Mouse (Mus musculus): ENCODE data around the gene Arid3c. TPM values are rescaled to one million over a fixed set of nuclear protein-coding genes. Genes with fewer than 3 reads are reported as not detected.
A peak's percentile ranks its signal among the peaks of the same experiment; 100 is the strongest.

Gene Arid3c
- polyA plus RNA-seq, 1 experiment from 2014 or later = 1.4 TPM

- peaks cover 6% of the 10 kb centered on the region; the same call in 1 of the 2 replicates for H3K9me3 ChIP-seq
- peaks cover 20% of the 10 kb centered on the region for H3K36me3 ChIP-seq (replicated peaks)
- peaks cover 28% of the 10 kb centered on the region for H3K4me1 ChIP-seq
- 95% methylated on average over 13 of the region's 13 CpGs for WGBS
- no peak for DNase-seq (ENCODE audit: extremely low spot score, low spot score)
- peak overlapping the region; percentile 84 for H3K4me3 ChIP-seq
- H3K27me3 ChIP-seq (ENCODE audit: poor library complexity, severe bottlenecking) = no peaks in the 10 kb centered on the region; the same call in 1 of the 2 replicates
- no peak overlapping the region for H3K27ac ChIP-seq
Observed at GRCm38 (mm10) chr4:41739260-41739659, 8.3 kb upstream of the Arid3c start.

- Histone ChIP-seq H3K27me3 (ENCODE audit: poor library complexity, severe bottlenecking) (peaks cover 5% of the 10 kb centered on the region), H3K9me3 (peaks cover 6% of the 10 kb centered on the region; the same call in 1 of the 2 replicates), H3K36me3 (replicated peaks) (peaks cover 20% of the 10 kb centered on the region), H3K4me1 (peaks cover 28% of the 10 kb centered on the region), H3K4me3 (no peak overlapping the region), H3K27ac (no peak overlapping the region)
- WGBS = 71% methylated on average over 1 of the region's 1 CpGs
- no peak for DNase-seq (ENCODE audit: extremely low spot score, low spot score)
Observed at GRCm38 (mm10) chr4:41738256-41738603, 7.3 kb upstream of the Arid3c start.

GRCm38 (mm10) chr4:41737602-41738255 lies 6.8 kb upstream of the Arid3c start:
- H3K4me3 ChIP-seq = no peak overlapping the region
- WGBS = 57% methylated on average over 8 of the region's 8 CpGs
- H3K4me1 ChIP-seq = peaks cover 28% of the 10 kb centered on the region
- H3K27me3 ChIP-seq (ENCODE audit: poor library complexity, severe bottlenecking) = peaks cover 10% of the 10 kb centered on the region
- peaks cover 6% of the 10 kb centered on the region; the same call in 1 of the 2 replicates for H3K9me3 ChIP-seq
- DNase-seq (ENCODE audit: extremely low spot score, low spot score) = peak; percentile 72
- H3K36me3 ChIP-seq (replicated peaks) = peaks cover 20% of the 10 kb centered on the region
- no peak overlapping the region for H3K27ac ChIP-seq

- peak; percentile 55 for DNase-seq (ENCODE audit: extremely low spot score, low spot score)
- 7% methylated on average over 20 of the region's 20 CpGs for WGBS
- peaks cover 86% of the 10 kb centered on the region for H3K27me3 ChIP-seq (ENCODE audit: poor library complexity, severe bottlenecking)
- H3K36me3 ChIP-seq (replicated peaks) = no peaks in the 10 kb centered on the region
- peak overlapping the region; percentile 80 for H3K27ac ChIP-seq
- peak overlapping the region; percentile 53 for H3K4me3 ChIP-seq
- peaks cover 52% of the 10 kb centered on the region for H3K4me1 ChIP-seq
- no peaks in the 10 kb centered on the region for H3K9me3 ChIP-seq
Observed at GRCm38 (mm10) chr4:41726826-41727621, 3.9 kb downstream of the Arid3c start.

DNA sequence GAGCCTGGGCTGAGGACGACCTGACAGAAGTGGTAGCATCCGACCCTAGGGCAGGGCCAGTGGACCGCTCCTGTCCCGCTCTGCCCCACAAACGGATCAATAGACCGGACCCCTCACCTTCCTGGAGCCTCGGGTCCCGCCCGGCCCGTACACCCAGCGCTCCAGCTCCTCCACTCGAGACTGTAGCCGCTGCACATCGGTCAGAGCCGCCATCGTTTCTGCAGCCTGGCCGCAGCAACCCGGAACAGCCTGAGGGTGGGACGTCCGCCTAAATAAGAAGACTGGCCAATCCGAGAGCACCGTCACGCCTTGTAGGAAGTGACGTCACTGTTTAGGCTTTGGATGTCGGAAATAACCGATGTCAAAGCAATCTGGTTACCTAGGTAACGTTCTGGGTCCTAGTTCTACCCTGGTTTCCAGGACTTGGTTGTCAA lies 8.0 kb downstream of the Arid3c start, which contains the start of gene Dctn3:
TSS of gene Dctn3 (minus strand) at position 253 of the 434 bp plus-strand sequence.
- peak within 1 kb of the TSS; percentile 91 for H3K4me3 ChIP-seq
- H3K4me1 ChIP-seq = peaks cover 43% of the 10 kb centered on the region
- under 1% methylated on average over 27 of the region's 27 CpGs for WGBS
- peaks cover 22% of the 10 kb centered on the region for H3K36me3 ChIP-seq (replicated peaks)
- H3K9me3 ChIP-seq = no peaks in the 10 kb centered on the region
- DNase-seq (ENCODE audit: extremely low spot score, low spot score) = peak; percentile 91
- peak within 1 kb of the TSS; percentile 86 for H3K27ac ChIP-seq
- peaks cover 45% of the 10 kb centered on the region for H3K27me3 ChIP-seq (ENCODE audit: poor library complexity, severe bottlenecking)

- no peak overlapping the region for H3K4me3 ChIP-seq
- no peak for DNase-seq (ENCODE audit: extremely low spot score, low spot score)
- H3K36me3 ChIP-seq (replicated peaks) = peaks cover 57% of the 10 kb centered on the region
- no peaks in the 10 kb centered on the region for H3K27me3 ChIP-seq (ENCODE audit: poor library complexity, severe bottlenecking)
- H3K9me3 ChIP-seq = no peaks in the 10 kb centered on the region
- H3K4me1 ChIP-seq = peaks cover 47% of the 10 kb centered on the region
- H3K27ac ChIP-seq = no peak overlapping the region; the same call in 1 of the 2 replicates
- 68% methylated on average over 6 of the region's 6 CpGs for WGBS
Observed at GRCm38 (mm10) chr4:41716834-41717233, 14.1 kb downstream of the Arid3c start.

- H3K27me3 ChIP-seq (ENCODE audit: poor library complexity, severe bottlenecking) = no peaks in the 10 kb centered on the region
- no peak for DNase-seq (ENCODE audit: extremely low spot score, low spot score)
- H3K4me1 ChIP-seq = peaks cover 52% of the 10 kb centered on the region
- no peaks in the 10 kb centered on the region for H3K9me3 ChIP-seq
- H3K27ac ChIP-seq = no peak overlapping the region
- peaks cover 70% of the 10 kb centered on the region for H3K36me3 ChIP-seq (replicated peaks)
- 85% methylated on average over 5 of the region's 5 CpGs for WGBS
- H3K4me3 ChIP-seq = no peak overlapping the region
Observed at GRCm38 (mm10) chr4:41715596-41715995, 15.3 kb downstream of the Arid3c start.

DNA sequence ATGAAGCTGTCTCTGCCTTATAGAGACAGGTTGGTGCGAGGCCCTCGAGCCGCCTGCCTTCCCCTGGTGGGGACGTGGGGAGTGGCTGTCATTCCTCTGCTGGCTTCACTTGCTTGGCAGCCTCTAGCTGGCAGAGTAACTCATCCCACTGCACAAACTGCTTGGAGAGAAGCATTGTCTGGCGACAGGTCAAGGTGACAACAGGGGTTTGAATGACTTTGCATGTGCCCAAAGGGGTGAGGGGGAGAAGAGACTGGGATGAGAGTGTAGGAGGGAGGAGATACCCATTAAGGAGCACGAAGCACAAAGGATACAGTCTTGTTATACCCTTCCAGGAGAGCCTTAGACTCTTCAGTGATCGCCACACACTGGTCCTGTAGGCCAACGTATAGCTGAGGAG lies 15.9 kb downstream of the Arid3c start:
- H3K36me3 ChIP-seq (replicated peaks) = peaks cover 73% of the 10 kb centered on the region
- no peak for DNase-seq (ENCODE audit: extremely low spot score, low spot score)
- no peaks in the 10 kb centered on the region for H3K9me3 ChIP-seq
- no peaks in the 10 kb centered on the region for H3K27me3 ChIP-seq (ENCODE audit: poor library complexity, severe bottlenecking)
- WGBS = 81% methylated on average over 8 of the region's 8 CpGs
- peaks cover 52% of the 10 kb centered on the region for H3K4me1 ChIP-seq
- no peak overlapping the region for H3K4me3 ChIP-seq
- H3K27ac ChIP-seq = no peak overlapping the region

DNA sequence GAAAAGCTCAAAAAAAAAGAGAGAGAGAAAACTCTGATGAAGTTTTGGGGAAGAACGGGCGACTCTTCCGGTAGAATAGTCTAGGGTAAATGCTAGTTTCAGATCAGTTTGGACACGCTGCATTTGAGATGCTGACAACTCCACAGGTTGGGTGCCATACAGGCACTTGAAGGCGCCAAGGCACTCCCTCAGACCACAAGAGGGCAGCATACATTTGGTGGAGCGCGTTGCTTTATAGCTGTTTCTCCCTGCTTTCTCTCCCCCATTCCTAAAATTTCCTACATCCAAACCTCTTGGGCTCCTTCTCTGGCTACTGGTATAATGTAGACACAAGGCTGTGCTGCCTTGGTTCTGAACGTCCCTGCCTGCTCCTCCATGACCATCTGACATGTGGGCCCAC lies 16.7 kb downstream of the Arid3c start:
- Histone ChIP-seq H3K27ac (no peak overlapping the region), H3K27me3 (ENCODE audit: poor library complexity, severe bottlenecking) (no peaks in the 10 kb centered on the region), H3K9me3 (no peaks in the 10 kb centered on the region), H3K4me3 (peak overlapping the region; percentile 75), H3K36me3 (replicated peaks) (peaks cover 66% of the 10 kb centered on the region), H3K4me1 (peaks cover 52% of the 10 kb centered on the region)
- peak; percentile 49 for DNase-seq (ENCODE audit: extremely low spot score, low spot score)
- 14% methylated on average over 8 of the region's 8 CpGs for WGBS

DNA sequence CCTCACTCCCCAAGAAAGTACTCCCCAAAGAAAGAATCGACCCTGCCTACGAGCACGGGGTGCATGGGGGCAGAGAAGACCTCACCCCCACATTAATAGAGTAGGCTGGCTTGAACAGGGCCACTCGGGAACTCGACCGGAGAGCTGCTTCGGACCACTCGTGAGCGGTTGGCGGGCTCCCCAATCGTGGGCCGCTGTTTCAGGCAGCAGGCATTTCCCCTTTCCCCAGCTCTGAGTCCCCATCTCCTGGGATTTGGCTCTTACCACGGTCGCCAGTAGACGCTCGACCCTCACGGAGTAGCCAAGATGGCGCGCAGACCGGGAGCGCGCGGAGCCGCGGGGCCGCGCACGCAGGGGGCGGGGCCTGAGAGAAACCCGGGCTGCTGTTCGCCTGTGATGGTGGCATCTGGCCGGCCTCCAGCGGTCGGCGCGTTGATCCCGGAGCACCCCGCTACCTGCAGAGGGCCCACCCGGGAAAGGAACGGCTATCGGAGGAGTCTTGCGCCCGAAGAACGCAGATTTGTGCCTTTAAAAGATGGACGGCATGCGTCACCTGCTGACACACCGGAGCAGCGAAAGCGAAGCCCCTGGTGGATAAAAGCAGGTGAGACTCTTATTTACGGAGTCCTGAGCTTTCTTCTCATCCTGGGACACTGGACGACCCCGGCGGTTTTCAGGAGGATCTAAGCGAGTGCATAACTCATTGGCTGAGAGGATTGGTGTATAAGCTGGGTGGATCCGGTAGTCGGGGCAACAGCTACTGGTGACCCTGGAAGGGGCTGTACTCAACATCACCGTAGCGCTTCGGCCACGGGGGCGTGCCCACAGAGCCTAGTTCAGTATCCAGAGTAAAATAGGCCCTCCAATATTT lies 17.5 kb downstream of the Arid3c start, which contains the start of gene Rpp25l:
TSS of gene Rpp25l (minus strand) at position 338 of the 871 bp plus-strand sequence.
- Histone ChIP-seq H3K4me3 (peak within 1 kb of the TSS; percentile 75), H3K27ac (peak within 1 kb of the TSS; percentile 96), H3K27me3 (ENCODE audit: poor library complexity, severe bottlenecking) (no peaks in the 10 kb centered on the region), H3K4me1 (peaks cover 57% of the 10 kb centered on the region), H3K9me3 (no peaks in the 10 kb centered on the region), H3K36me3 (replicated peaks) (peaks cover 57% of the 10 kb centered on the region)
- under 1% methylated on average over 61 of the region's 61 CpGs for WGBS
- DNase-seq (ENCODE audit: extremely low spot score, low spot score) = peak; percentile 88

- H3K36me3 ChIP-seq (replicated peaks) = peaks cover 49% of the 10 kb centered on the region
- peaks cover 4% of the 10 kb centered on the region; the same call in 1 of the 2 replicates for H3K27me3 ChIP-seq (ENCODE audit: poor library complexity, severe bottlenecking)
- no peaks in the 10 kb centered on the region for H3K9me3 ChIP-seq
- H3K4me3 ChIP-seq = peak overlapping the region; percentile 75
- WGBS = 55% methylated on average over 31 of the region's 31 CpGs
- no peak for DNase-seq (ENCODE audit: extremely low spot score, low spot score)
- H3K4me1 ChIP-seq = peaks cover 65% of the 10 kb centered on the region
- peak overlapping the region; percentile 96 for H3K27ac ChIP-seq
Observed at GRCm38 (mm10) chr4:41712421-41713196, 18.3 kb downstream of the Arid3c start.

All from forebrain, embryonic 10.5 days (tissue).